Mouse (Mus musculus) kidney, adult 11 months (tissue): ENCODE measurements around the gene Ggt1.

Experiments
- DNase-seq: peaks from one replicate; pipeline ENCODE4 v3.0.0; 2022

Gene Ggt1

DNA sequence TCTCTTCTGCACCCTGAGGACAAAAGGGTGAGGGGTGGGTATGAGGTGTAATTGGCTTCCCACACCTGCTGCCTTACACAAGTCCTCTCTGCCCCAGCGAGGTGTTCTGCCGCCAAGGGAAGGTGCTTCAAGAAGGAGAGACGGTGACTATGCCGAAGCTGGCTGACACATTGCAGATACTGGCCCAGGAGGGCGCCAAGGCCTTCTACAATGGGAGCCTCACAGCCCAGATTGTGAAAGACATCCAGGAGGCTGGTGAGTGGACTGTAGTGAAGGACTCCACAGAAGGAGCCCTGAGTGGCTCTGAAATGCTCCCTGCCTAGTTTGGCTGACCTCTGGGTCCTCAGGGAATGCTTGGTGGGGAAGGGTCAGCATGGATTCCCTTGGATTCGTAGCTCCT lies 17.7 kb downstream of the Ggt1 start:
- no peak for DNase-seq

DNA sequence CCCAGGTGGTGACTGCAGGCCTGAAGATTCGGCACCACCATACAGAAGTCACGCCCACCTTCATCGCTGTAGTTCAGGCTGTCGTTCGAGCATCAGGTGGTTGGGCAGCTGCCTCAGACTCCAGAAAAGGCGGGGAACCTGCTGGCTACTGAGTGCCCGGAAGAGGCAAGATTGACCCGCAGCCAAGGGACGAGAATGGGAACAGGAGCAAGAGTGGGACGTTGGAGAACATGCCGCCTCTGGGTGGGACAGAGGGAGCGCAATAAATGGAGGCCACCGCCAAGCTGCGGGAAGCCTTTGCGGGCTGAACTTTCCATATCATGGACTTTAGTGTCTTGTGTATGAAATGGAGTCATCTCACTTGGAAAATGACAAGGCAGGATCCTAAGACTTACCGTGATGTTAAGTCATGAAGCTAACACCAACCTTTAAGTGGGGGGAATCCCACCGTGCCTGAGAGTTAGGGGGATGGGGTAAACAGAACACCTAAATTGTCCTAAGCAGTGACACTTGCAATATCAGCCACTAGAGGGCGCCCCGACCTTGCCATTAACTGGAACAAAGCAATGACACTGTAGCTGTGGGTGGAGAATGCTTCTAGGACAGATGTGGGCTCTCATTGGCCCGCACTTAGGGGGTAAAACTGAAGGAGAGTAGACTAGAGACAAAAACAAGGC lies 24.6 kb downstream of the Ggt1 start:
- DNase-seq: peak; percentile 73

DNA sequence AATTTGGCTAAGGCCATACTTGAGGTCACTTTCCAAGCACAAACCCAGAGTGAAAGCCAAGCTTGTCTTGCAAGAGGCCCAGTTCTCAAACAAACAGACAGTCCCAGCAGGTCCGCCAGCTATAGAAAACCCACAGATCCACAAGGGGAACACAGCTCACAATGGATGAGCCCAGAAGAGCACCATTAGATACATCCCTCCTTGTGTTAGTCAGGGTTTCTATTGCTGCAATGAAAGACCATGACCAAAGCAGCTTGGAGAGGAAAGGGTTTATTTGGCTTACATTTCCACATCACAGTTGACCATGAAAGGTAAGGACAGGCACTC lies 25.1 kb downstream of the Ggt1 start:
- no peak for DNase-seq

DNA sequence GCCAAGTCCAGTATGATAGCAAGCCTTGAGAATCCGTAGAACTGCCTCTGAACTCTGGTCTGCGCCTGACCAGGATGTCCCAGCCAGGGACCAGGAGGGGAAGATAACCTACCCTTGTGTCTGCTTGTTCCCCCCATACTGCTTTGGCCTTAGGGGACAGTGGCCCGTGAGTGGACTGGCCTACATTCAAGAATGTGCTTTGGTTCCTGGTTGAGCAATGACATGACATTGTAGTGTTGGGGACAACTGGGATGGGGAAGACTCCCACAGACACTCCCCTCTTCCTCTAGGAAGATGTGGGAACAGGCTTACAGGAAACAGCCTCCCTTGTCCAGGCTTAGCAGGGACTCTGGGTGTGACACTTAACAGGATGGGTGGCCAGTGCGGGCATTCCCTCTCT lies 26.4 kb downstream of the Ggt1 start:
- no peak for DNase-seq

- peak; percentile 62 for DNase-seq
These were observed 26.9 kb downstream of the Ggt1 start for GRCm38 (mm10) chr10:75588336-75588735.

DNA sequence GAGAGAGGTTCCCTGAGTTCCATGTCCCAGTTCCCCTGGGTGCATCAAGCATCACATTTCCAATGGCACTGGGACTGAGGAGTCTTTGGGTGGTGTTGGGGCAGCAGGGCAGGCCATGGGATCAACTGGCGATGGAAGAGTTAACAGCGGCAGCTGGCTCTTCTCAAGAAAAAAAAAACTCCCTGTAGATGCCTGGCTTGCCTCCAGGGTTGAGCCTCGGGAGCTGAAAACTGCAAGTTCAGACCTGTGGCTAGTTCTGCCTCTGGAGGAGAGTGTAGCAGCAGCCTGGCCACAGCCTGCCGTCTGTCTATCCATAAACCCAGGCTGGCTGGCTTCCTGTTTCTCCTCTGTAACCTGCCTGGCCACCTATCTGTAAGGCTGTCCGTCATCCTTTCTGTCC lies 27.7 kb downstream of the Ggt1 start, which contains the start of gene Ggt5:
Gene Ggt5, plus strand, starts transcription at position 212 of the 400 bp plus-strand sequence.
- DNase-seq: peak; percentile 60

- DNase-seq: peak; percentile 50
These were observed 28.2 kb downstream of the Ggt1 start for GRCm38 (mm10) chr10:75589651-75590050.

DNA sequence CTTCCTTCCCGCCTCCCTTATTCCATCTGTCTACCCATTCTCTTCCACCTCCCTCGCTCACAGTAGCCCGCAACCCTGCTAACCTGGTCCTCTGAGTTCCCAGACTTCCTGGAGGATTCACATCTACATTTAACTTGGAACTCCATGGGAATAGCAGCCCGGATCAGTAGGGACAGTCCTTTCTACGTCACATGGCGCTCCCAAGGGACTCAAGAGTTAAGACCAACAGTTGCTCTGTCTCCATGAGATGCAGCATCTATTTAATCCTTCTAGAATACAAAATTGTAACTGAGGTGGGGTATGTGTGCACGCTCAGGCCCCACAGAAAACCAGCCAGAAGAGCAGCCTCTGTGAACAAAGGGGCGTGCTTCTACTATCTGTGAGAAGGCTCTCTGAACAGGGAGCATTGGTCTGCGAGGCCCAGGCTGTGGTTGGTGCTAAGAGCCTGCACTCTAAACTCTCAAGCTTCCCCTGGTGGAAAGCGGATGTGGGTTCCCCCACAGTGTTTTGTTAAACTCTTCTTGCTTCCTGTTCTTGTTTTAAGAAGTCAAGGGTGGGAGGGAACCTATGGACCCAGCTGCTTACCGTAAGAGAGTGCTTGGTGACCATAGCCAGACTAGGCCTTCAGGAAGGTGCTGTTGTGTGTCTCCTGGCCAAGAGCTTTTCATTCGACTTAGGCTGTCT lies 29.9 kb downstream of the Ggt1 start:
- peak; percentile 48 for DNase-seq

DNA sequence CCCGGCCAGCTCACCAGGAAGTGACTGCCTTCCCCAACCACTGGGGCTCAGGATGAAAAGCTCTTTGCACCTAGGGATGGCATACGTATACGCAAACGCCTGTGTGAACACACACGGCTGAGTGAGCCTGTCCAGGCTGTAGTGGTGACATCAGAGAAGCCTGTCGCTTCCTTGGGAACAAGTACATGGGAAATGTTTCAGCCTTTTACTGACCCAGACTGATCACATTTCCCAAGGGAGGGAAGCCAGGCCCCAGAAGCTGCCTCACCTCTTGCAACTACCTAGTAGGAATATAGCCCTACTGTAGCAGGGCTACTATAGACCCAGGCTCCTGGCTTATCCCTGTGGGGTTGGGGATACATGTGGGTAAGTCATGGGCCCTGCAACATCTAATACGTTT lies 31.2 kb downstream of the Ggt1 start:
- DNase-seq: no peak

DNA sequence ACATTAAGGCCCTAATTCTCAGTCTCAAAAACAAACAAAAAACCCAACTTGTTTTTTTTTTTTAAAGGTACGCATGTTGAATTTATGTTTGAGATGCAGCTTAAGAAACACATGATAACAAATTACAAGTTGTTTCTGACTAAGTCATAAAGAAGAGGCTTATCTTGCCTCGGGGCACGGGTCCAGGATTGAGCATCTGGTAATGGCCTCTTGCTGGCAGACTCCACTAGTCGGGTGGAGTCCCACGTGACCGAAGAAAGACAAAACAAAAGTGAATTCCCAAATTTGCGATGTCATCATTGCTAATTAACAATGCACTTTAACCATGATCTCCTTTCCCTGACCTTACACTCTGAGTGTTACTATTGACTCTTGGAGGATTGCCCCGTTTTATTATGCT lies 34.6 kb downstream of the Ggt1 start:
- no peak for DNase-seq

GRCm38 (mm10) chr10:75600189-75600730 lies 38.9 kb downstream of the Ggt1 start:
- no peak for DNase-seq

DNA sequence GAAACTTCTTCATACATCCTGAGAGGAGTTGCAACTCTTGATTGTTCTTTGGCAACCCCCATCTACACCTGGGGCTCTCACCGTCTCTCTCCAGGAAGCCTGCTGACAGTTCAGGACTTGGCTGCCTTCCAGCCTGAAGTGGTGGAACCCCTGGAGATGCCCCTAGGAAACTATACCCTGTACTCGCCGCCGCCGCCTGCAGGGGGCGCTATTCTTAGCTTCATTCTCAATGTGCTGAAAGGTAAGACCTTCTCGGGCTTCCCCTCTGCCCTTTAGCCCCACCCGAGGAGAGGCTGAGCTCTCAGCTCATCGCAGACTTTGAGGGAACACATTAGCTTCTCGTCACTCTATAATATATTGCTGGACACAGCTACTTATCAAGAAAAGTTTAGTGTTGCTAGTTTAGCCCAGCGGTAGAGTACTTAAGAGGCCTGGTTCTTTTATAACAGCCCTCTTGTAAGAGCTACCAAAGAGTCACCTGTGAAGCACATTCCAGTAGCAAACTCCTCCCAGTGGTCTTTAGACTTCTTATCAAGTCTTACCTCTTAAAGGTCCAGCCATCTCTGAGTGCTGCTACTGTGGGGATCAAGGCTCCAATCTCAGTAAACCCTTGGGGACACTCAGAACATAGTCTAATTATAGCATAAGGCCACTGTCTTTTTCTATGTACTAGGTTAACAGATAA lies 43.9 kb downstream of the Ggt1 start:
- DNase-seq: no peak

GRCm38 (mm10) chr10:75607253-75607652 lies 45.8 kb downstream of the Ggt1 start:
- no peak for DNase-seq

DNA sequence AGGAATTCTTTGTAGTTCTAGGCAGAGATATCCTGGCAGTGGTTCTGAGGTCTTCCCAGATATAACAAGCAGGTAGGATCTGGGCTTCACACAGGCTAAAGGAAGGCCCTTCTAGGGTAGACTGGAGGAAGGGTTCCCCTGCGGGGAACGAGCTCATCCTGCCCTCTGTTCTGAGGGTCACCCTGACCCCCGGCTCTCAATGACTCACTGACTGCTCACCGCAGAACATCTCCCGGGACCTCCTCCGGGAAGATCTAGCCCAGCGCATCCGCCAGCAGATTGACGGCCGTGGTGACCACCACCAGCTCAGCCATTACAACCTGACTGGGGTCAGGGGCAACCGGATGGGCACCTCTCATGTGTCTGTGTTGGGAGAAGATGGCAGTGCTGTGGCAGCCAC lies 47.6 kb downstream of the Ggt1 start:
- DNase-seq: no peak

DNA sequence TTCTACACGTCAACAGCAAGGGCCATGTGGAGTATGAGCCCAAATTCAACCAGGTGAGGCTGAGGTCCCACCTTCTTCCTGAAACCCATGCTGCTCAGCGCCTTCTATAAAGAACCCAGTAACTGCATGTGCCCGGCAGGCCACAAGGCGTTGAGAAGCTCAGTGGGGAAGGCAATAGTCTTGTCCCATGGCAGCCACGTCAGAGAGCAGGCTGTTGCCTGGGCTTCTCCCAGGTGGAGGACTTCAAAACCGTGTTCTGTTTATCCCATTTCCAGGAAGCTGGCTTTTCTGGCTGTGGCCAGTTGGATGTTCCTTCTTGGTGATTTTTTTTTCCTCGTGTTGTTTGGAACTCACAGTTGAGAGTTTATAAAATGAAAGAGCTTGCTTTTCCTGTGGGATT lies 49.1 kb downstream of the Ggt1 start:
- no peak for DNase-seq

- no peak for DNase-seq
These were observed 54.6 kb downstream of the Ggt1 start for GRCm38 (mm10) chr10:75616044-75616443.

GRCm38 (mm10) chr10:75620818-75621217 lies 59.4 kb downstream of the Ggt1 start:
- no peak for DNase-seq

GRCm38 (mm10) chr10:75625920-75626319 lies 64.5 kb downstream of the Ggt1 start:
- DNase-seq: no peak

DNA sequence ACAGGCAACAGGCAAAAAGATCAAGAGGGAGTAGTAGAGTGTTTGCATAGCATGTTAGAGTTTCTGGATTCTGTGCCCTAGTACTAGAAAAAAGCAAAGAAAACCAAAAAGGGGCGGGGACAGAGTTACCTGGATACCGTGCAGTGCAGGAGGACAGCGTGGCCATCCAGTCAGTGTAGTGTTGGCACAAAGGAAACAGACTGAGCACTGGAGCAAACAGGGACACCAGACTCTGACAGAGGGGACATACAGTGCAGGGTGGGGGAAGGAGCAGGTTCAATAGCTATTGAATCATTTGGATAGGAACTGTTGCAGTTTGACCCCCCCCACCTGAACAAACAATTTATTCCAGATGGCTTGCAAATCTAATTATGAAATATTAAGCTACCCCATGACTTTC lies 65.6 kb downstream of the Ggt1 start:
- no peak for DNase-seq

- DNase-seq: no peak
These were observed 66.1 kb downstream of the Ggt1 start for GRCm38 (mm10) chr10:75627490-75627889.

- no peak for DNase-seq
These were observed 71.2 kb downstream of the Ggt1 start for GRCm38 (mm10) chr10:75632633-75633032.

- no peak for DNase-seq
These were observed 71.6 kb downstream of the Ggt1 start for GRCm38 (mm10) chr10:75633048-75633447.

GRCm38 (mm10) chr10:75633576-75634139 lies 72.3 kb downstream of the Ggt1 start:
- no peak for DNase-seq

GRCm38 (mm10) chr10:75634610-75635009 lies 73.2 kb downstream of the Ggt1 start:
- no peak for DNase-seq
